Mouse (Mus musculus) myocyte (in vitro differentiated cells): Measurements from ENCODE around the gene Bcl2l11. TPM values are rescaled to one million over a fixed set of nuclear protein-coding genes. Genes with fewer than 3 reads are reported as not detected.
"Not testable (repeated sequence)": the region's sequence is repeated elsewhere in the genome, so short reads cannot be mapped to it uniquely, and the experiment has no call there.

Experiments used
- H3K27me3 ChIP-seq: one replicate; pipeline ENCODE4 v1.6.1; 2011; ENCODE audit not compliant: control insufficient read depth, insufficient read depth, insufficient read length
- H3K36me3 ChIP-seq: one replicate; pipeline ENCODE4 v1.6.1; 2011; ENCODE audit not compliant: control insufficient read depth, insufficient read depth
- H3K4me2 ChIP-seq: one replicate; pipeline ENCODE4 v1.6.1; 2011; ENCODE audit warnings: low read depth, control low read depth
- H3K4me3 ChIP-seq: one replicate; pipeline ENCODE4 v1.5.1; 2011; ENCODE audit warnings: mild to moderate bottlenecking, control low read depth, moderate library complexity
- H3K79me2 ChIP-seq: one replicate; pipeline ENCODE4 v1.6.1; 2011; ENCODE audit not compliant: control insufficient read depth, insufficient read depth
- H3ac ChIP-seq: one replicate; pipeline ENCODE4 v1.6.1; 2011; ENCODE audit not compliant: control insufficient read depth, insufficient read length
- CEBPB ChIP-seq: IDR thresholded peaks from 2 replicates; pipeline ENCODE4 v1.6.1; 2011; ENCODE audit warnings: mild to moderate bottlenecking, moderate library complexity; ENCODE audit not compliant: poor library complexity, insufficient read depth, severe bottlenecking
- E2F4 ChIP-seq: IDR thresholded peaks from one replicate; pipeline ENCODE4 v1.6.1; 2011; ENCODE audit warnings: mild to moderate bottlenecking, control low read depth, moderate library complexity; ENCODE audit not compliant: insufficient read depth
- MAX ChIP-seq: IDR thresholded peaks from one replicate; pipeline ENCODE4 v1.6.1; 2011; ENCODE audit warnings: low read depth, mild to moderate bottlenecking, control low read depth
- MYOD1 ChIP-seq, 3 experiments: IDR thresholded peaks; one replicate each; pipeline ENCODE4 v1.6.1; 2011; ENCODE audit warnings: control low read depth in 2 of 3, low read depth in 2 of 3, mild to moderate bottlenecking in 2 of 3, moderate library complexity in 1 of 3; ENCODE audit not compliant: insufficient read length in 2 of 3, control insufficient read depth in 1 of 3
- MYOG ChIP-seq, 3 experiments: IDR thresholded peaks; one replicate each; pipeline ENCODE4 v1.6.1; 2011; ENCODE audit warnings: control low read depth in 2 of 3, low read depth in 2 of 3, mild to moderate bottlenecking in 2 of 3; ENCODE audit not compliant: insufficient read length in 2 of 3, control insufficient read depth in 1 of 3, insufficient read depth in 1 of 3
- POLR2A ChIP-seq: IDR thresholded peaks from one replicate; pipeline ENCODE4 v1.6.1; 2011; ENCODE audit warnings: low read depth, mild to moderate bottlenecking, control low read depth, moderate library complexity; ENCODE audit not compliant: insufficient read length
- POLR2AphosphoS2 ChIP-seq: IDR thresholded peaks from one replicate; pipeline ENCODE4 v1.6.1; 2011; ENCODE audit warnings: low read depth, control low read depth; ENCODE audit not compliant: insufficient read length
- REST ChIP-seq: IDR thresholded peaks from one replicate; pipeline ENCODE4 v1.6.1; 2011; ENCODE audit warnings: mild to moderate bottlenecking, control low read depth, moderate library complexity; ENCODE audit not compliant: insufficient read depth, insufficient read length
- SRF ChIP-seq: IDR thresholded peaks from one replicate; pipeline ENCODE4 v1.6.1; 2011; ENCODE audit warnings: low read depth; ENCODE audit not compliant: control insufficient read depth, insufficient read length
- TCF12 ChIP-seq: IDR thresholded peaks from one replicate; pipeline ENCODE4 v1.6.1; 2011; ENCODE audit warnings: mild to moderate bottlenecking, control low read depth; ENCODE audit not compliant: poor library complexity, insufficient read depth, severe bottlenecking
- TCF3 ChIP-seq: IDR thresholded peaks from one replicate; pipeline ENCODE4 v1.6.1; 2011; ENCODE audit warnings: low read depth, control low read depth; ENCODE audit not compliant: insufficient read length
- USF1 ChIP-seq: IDR thresholded peaks from one replicate; pipeline ENCODE4 v1.6.1; 2011; ENCODE audit warnings: low read depth, mild to moderate bottlenecking, control low read depth, moderate library complexity
- polyA plus RNA-seq: library from polyadenylated mRNA; unstranded; fragments of >200 nt; fragmentation: generic; extraction: Trizol; gene quantifications from one replicate; pipeline ENCODE4 v1.2.1, GENCODE M21; 2012; ENCODE audit warnings: missing spikeins

Gene Bcl2l11
- polyA plus RNA-seq, 1 experiment, result 4.9 TPM

DNA sequence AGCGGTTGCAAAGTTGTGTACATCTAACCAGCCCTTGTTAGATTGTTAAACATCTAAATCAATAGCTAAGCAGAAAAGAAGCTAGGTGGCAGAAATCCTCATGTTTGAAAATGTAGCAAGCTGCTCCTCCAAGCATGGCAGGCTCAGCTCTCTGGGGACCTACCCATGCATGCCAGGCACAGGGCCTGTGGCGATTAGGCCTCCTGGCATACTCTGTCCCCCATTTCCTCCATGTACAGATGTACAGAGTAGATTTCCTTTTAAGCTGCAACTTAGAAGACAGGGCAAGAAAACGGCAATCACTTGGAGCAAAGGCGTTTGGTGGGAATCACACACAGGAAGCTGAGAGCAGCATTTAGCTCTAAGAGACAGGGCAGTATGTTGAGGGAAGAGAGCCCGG is 31.6 kb upstream of the Bcl2l11 start:
- no peak overlapping the region for H3ac ChIP-seq
- no peak overlapping the region for H3K4me2 ChIP-seq
- no peaks in the 10 kb centered on the region for H3K79me2 ChIP-seq
- H3K36me3 ChIP-seq, result no peaks in the 10 kb centered on the region
- no peak overlapping the region for H3K4me3 ChIP-seq
- peaks cover 4% of the 10 kb centered on the region for H3K27me3 ChIP-seq
- TF ChIP-seq POLR2A (no peak), MYOD1 (IDR thresholded peaks at IDR 0.05; ENCODE audit: control insufficient read depth in 1 of 3, insufficient read length in 2 of 3, low read depth in 2 of 3) (no peak), E2F4 (no peak), USF1 (no peak), CEBPB (no peak)

DNA sequence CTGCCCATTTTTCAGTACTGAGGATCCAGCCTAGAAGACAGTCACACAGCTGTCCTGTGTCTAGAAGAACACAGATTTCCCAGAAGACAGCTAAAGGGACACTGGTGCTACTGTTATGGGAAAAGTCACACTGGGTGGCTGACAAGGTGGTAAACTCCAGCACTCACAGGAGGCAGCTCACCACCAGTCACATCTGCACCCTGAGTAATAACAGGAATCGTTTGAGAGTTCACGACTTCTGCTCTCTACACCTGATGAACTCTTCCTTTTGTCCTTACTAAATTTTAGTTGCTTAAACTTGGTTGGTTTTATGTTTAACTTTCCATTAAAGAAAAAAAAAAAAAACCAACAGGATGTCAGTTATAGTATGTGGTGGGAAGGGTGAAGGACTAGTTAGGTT is 31.2 kb upstream of the Bcl2l11 start:
- Histone ChIP-seq H3K36me3 (no peaks in the 10 kb centered on the region), H3K27me3 (peaks cover 4% of the 10 kb centered on the region), H3ac (no peak overlapping the region), H3K4me2 (no peak overlapping the region), H3K79me2 (no peaks in the 10 kb centered on the region), H3K4me3 (no peak overlapping the region)
- TF ChIP-seq REST, result no peak
- no peak for TF ChIP-seq USF1
- no peak for TF ChIP-seq POLR2A
- no peak for TF ChIP-seq MYOG (IDR thresholded peaks at IDR 0.05; ENCODE audit: control insufficient read depth in 1 of 3, insufficient read depth in 1 of 3, insufficient read length in 2 of 3, low read depth in 2 of 3)

DNA sequence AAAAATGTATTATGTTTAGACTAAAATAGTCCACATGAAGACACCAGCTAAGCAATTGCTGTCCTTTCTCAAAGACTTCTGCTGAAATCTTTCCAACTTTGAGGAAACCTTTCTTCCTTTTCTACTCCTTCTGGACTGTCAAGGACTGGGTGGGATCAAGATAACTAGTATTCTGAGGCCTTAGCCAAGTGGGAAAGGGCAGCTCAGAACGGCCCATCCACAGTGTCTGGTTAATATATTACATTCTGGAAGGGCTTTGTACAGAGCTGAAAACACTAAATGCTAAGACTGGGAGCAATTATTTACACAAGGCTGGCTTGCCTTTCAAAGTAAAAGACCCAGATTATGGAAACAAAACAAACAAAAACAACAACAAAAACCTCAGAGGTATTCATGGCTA is 30.6 kb upstream of the Bcl2l11 start:
- Histone ChIP-seq H3ac (no peak overlapping the region), H3K79me2 (no peaks in the 10 kb centered on the region), H3K36me3 (no peaks in the 10 kb centered on the region), H3K4me2 (no peak overlapping the region), H3K27me3 (peaks cover 4% of the 10 kb centered on the region), H3K4me3 (no peak overlapping the region)
- TF ChIP-seq MYOD1 (IDR thresholded peaks at IDR 0.05; ENCODE audit: control insufficient read depth in 1 of 3, insufficient read length in 2 of 3, low read depth in 2 of 3) (no peak), E2F4 (no peak), MYOG (IDR thresholded peaks at IDR 0.05; ENCODE audit: control insufficient read depth in 1 of 3, insufficient read depth in 1 of 3, insufficient read length in 2 of 3, low read depth in 2 of 3) (no peak), CEBPB (no peak), POLR2AphosphoS2 (no peak), MAX (no peak), TCF12 (no peak), SRF (no peak), TCF3 (no peak)

DNA sequence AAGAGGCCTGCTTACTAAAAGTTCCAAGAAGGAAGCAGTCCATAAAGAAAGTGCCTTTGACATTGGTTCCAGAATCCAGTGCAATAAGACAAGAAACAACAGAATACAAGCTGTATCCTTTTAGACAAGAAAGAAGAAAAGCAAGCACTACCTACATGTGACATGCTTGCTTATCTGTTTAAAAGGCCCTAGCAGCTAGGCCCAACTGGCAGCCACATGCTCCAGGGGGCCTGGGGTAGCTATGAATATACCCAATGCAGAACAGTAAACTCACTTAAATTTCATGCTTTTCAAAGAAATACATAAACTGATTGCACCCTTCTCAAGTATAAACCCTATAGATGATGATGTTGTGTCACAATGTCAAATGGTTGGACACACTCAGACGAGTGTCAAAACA is 29.8 kb upstream of the Bcl2l11 start:
- no peak overlapping the region for H3K4me3 ChIP-seq

DNA sequence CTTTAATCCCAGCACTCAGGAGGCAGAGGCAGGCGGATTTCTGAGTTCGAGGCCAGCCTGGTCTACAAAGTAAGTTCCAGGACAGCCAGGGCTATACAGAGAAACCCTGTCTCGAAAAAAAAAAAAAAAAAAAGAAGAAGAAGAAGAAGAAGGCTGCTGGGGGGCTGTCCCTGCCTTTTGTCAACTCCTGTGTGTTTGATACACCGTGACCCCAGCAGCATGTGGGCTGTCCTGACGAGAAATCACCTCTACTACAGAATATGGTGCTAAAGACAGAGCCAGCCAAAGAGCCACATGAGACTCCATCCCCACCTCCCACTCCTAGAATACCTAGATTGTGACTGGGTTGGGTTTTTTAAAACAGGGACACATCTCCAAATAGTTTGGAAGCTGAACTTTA is 27.7 kb upstream of the Bcl2l11 start:
- not testable (repeated sequence) for H3K36me3 ChIP-seq, H3K79me2 ChIP-seq, H3K4me2 ChIP-seq, H3ac ChIP-seq, H3K27me3 ChIP-seq, H3K4me3 ChIP-seq

More for the DNA sequence above, 29.8 kb upstream of the Bcl2l11 start:
- Histone ChIP-seq H3K36me3 (no peaks in the 10 kb centered on the region), H3K79me2 (no peaks in the 10 kb centered on the region), H3ac (no peak overlapping the region), H3K27me3 (peaks cover 4% of the 10 kb centered on the region), H3K4me2 (no peak overlapping the region)
- TF ChIP-seq CEBPB, result no peak

DNA sequence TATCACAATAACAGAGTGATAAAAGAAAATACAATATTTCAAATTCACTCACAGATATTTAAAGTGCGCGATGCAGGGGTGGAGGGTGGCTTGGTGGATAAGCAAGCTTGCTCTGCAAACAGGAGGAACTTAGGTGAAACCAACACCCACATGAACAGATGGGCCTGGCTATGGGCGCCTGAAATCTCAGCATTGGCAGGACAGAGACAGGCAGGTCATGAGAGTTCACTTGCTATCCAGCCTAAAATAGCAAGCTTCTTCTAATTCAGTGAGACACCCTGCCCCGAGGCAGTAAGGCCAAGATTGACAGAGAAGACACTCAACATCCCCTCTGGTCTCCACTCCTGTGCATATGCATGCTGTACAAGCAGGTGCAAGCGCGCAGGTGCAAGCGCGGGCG is 23.8 kb upstream of the Bcl2l11 start:
- H3K27me3 ChIP-seq, result no peaks in the 10 kb centered on the region
- no peak overlapping the region for H3K4me2 ChIP-seq
- H3K79me2 ChIP-seq, result no peaks in the 10 kb centered on the region
- H3K4me3 ChIP-seq, result no peak overlapping the region
- no peak overlapping the region for H3ac ChIP-seq
- no peaks in the 10 kb centered on the region for H3K36me3 ChIP-seq
- TF ChIP-seq POLR2AphosphoS2 (no peak), TCF3 (no peak), TCF12 (no peak), MYOG (IDR thresholded peaks at IDR 0.05; ENCODE audit: control insufficient read depth in 1 of 3, insufficient read depth in 1 of 3, insufficient read length in 2 of 3, low read depth in 2 of 3) (no peak), REST (no peak), MAX (no peak), POLR2A (no peak), MYOD1 (IDR thresholded peaks at IDR 0.05; ENCODE audit: control insufficient read depth in 1 of 3, insufficient read length in 2 of 3, low read depth in 2 of 3) (no peak)
